Mouse (Mus musculus): ENCODE results near the gene Trmt10c. TPM values are rescaled to one million over a fixed set of nuclear protein-coding genes. Genes with fewer than 3 reads are reported as not detected.
"Not testable (repeated sequence)": the region's sequence is repeated elsewhere in the genome, so short reads cannot be mapped to it uniquely, and the experiment has no call there.

The Trmt10c gene
- polyA plus RNA-seq, 1 experiment from 2014 or later: 29.4 TPM

- not testable (repeated sequence) for H3K27me3 ChIP-seq (ENCODE audit: control insufficient read depth, insufficient read depth, low read length); H3K27ac ChIP-seq (ENCODE audit: low read depth, low read length); H3K9me3 ChIP-seq (ENCODE audit: control insufficient read depth, low read length); H3K36me3 ChIP-seq (ENCODE audit: control insufficient read depth, insufficient read depth, low read length); H3K4me3 ChIP-seq (ENCODE audit: low read depth, low read length); DNase-seq (ENCODE audit: low spot score); H3K4me1 ChIP-seq (replicated peaks; ENCODE audit: control insufficient read depth, insufficient read depth, low read length); H3K9ac ChIP-seq (ENCODE audit: low read depth, low read length); H3K4me2 ChIP-seq (replicated peaks; ENCODE audit: low read depth, low read length); ATAC-seq (ENCODE audit: low FRiP score)
- 91% methylated on average over 6 of the region's 6 CpGs for WGBS
Measured at GRCm38 (mm10) chr16:56073150-56073549, 35.5 kb upstream of the Trmt10c start.

GRCm38 (mm10) chr16:56072533-56072932 lies 34.9 kb upstream of the Trmt10c start:
- Histone ChIP-seq H3K9ac (ENCODE audit: low read depth, low read length) (no peak overlapping the region), H3K4me3 (ENCODE audit: low read depth, low read length) (no peak overlapping the region), H3K36me3 (ENCODE audit: control insufficient read depth, insufficient read depth, low read length) (no peaks in the 10 kb centered on the region), H3K27ac (ENCODE audit: low read depth, low read length) (no peak overlapping the region), H3K4me1 (replicated peaks; ENCODE audit: control insufficient read depth, insufficient read depth, low read length) (no peaks in the 10 kb centered on the region), H3K9me3 (ENCODE audit: control insufficient read depth, low read length) (no peaks in the 10 kb centered on the region), H3K4me2 (replicated peaks; ENCODE audit: low read depth, low read length) (no peak overlapping the region), H3K27me3 (ENCODE audit: control insufficient read depth, insufficient read depth, low read length) (no peaks in the 10 kb centered on the region)
- DNase-seq (ENCODE audit: low spot score) (no peak), ATAC-seq (ENCODE audit: low FRiP score) (no peak)
- 81% methylated on average over 6 of the region's 6 CpGs for WGBS

- Histone ChIP-seq H3K9me3 (ENCODE audit: control insufficient read depth, low read length) (no peaks in the 10 kb centered on the region), H3K27me3 (ENCODE audit: control insufficient read depth, insufficient read depth, low read length) (no peaks in the 10 kb centered on the region), H3K9ac (ENCODE audit: low read depth, low read length) (no peak overlapping the region), H3K4me1 (replicated peaks; ENCODE audit: control insufficient read depth, insufficient read depth, low read length) (no peaks in the 10 kb centered on the region), H3K4me2 (replicated peaks; ENCODE audit: low read depth, low read length) (no peak overlapping the region), H3K36me3 (ENCODE audit: control insufficient read depth, insufficient read depth, low read length) (no peaks in the 10 kb centered on the region), H3K4me3 (ENCODE audit: low read depth, low read length) (no peak overlapping the region), H3K27ac (ENCODE audit: low read depth, low read length) (no peak overlapping the region)
- DNase-seq (ENCODE audit: low spot score) (no peak), ATAC-seq (ENCODE audit: low FRiP score) (no peak)
- WGBS: 43% methylated on average over 5 of the region's 5 CpGs
Measured at GRCm38 (mm10) chr16:56071317-56072232, 34.0 kb upstream of the Trmt10c start.

- Histone ChIP-seq H3K4me2 (replicated peaks; ENCODE audit: low read depth, low read length) (no peak overlapping the region), H3K27me3 (ENCODE audit: control insufficient read depth, insufficient read depth, low read length) (no peaks in the 10 kb centered on the region), H3K9ac (ENCODE audit: low read depth, low read length) (no peak overlapping the region), H3K27ac (ENCODE audit: low read depth, low read length) (no peak overlapping the region), H3K9me3 (ENCODE audit: control insufficient read depth, low read length) (no peaks in the 10 kb centered on the region), H3K36me3 (ENCODE audit: control insufficient read depth, insufficient read depth, low read length) (no peaks in the 10 kb centered on the region), H3K4me1 (replicated peaks; ENCODE audit: control insufficient read depth, insufficient read depth, low read length) (no peaks in the 10 kb centered on the region), H3K4me3 (ENCODE audit: low read depth, low read length) (no peak overlapping the region)
- DNase-seq (ENCODE audit: low spot score): no peak
- 90% methylated on average over 6 of the region's 6 CpGs for WGBS
- no peak for ATAC-seq (ENCODE audit: low FRiP score)
Measured at GRCm38 (mm10) chr16:56068523-56069070, 31.0 kb upstream of the Trmt10c start.

GRCm38 (mm10) chr16:56066113-56066512 lies 28.5 kb upstream of the Trmt10c start:
- Histone ChIP-seq H3K36me3 (ENCODE audit: control insufficient read depth, insufficient read depth, low read length) (no peaks in the 10 kb centered on the region), H3K9ac (ENCODE audit: low read depth, low read length) (no peak overlapping the region), H3K4me2 (replicated peaks; ENCODE audit: low read depth, low read length) (no peak overlapping the region), H3K4me3 (ENCODE audit: low read depth, low read length) (no peak overlapping the region), H3K27me3 (ENCODE audit: control insufficient read depth, insufficient read depth, low read length) (no peaks in the 10 kb centered on the region), H3K27ac (ENCODE audit: low read depth, low read length) (no peak overlapping the region), H3K4me1 (replicated peaks; ENCODE audit: control insufficient read depth, insufficient read depth, low read length) (no peaks in the 10 kb centered on the region), H3K9me3 (ENCODE audit: control insufficient read depth, low read length) (no peaks in the 10 kb centered on the region)
- DNase-seq (ENCODE audit: low spot score) (no peak), ATAC-seq (ENCODE audit: low FRiP score) (no peak)
- 58% methylated on average over 8 of the region's 8 CpGs for WGBS

- peak overlapping the region; percentile 54; the same call in 1 of the 2 replicates for H3K9ac ChIP-seq (ENCODE audit: low read depth, low read length)
Measured at GRCm38 (mm10) chr16:56064334-56064990, 26.8 kb upstream of the Trmt10c start.

GRCm38 (mm10) chr16:56062981-56063380 lies 25.4 kb upstream of the Trmt10c start:
- no peak for ATAC-seq (ENCODE audit: low FRiP score)
- no peak overlapping the region for H3K27ac ChIP-seq (ENCODE audit: low read depth, low read length)
- H3K4me2 ChIP-seq (replicated peaks; ENCODE audit: low read depth, low read length): no peak overlapping the region
- H3K9me3 ChIP-seq (ENCODE audit: control insufficient read depth, low read length): no peaks in the 10 kb centered on the region
- no peaks in the 10 kb centered on the region for H3K27me3 ChIP-seq (ENCODE audit: control insufficient read depth, insufficient read depth, low read length)
- WGBS: 52% methylated on average over 11 of the region's 11 CpGs
- H3K36me3 ChIP-seq (ENCODE audit: control insufficient read depth, insufficient read depth, low read length): no peaks in the 10 kb centered on the region
- H3K9ac ChIP-seq (ENCODE audit: low read depth, low read length): no peak overlapping the region
- H3K4me3 ChIP-seq (ENCODE audit: low read depth, low read length): no peak overlapping the region
- no peaks in the 10 kb centered on the region for H3K4me1 ChIP-seq (replicated peaks; ENCODE audit: control insufficient read depth, insufficient read depth, low read length)
- DNase-seq (ENCODE audit: low spot score): no peak

More at GRCm38 (mm10) chr16:56064334-56064990, 26.8 kb upstream of the Trmt10c start:
- DNase-seq (ENCODE audit: low spot score): peak; percentile 81
- H3K4me2 ChIP-seq (replicated peaks; ENCODE audit: low read depth, low read length): peak overlapping the region; percentile 39
- H3K27me3 ChIP-seq (ENCODE audit: control insufficient read depth, insufficient read depth, low read length): no peaks in the 10 kb centered on the region
- no peak overlapping the region for H3K27ac ChIP-seq (ENCODE audit: low read depth, low read length)
- no peaks in the 10 kb centered on the region for H3K4me1 ChIP-seq (replicated peaks; ENCODE audit: control insufficient read depth, insufficient read depth, low read length)
- no peaks in the 10 kb centered on the region for H3K36me3 ChIP-seq (ENCODE audit: control insufficient read depth, insufficient read depth, low read length)
- peak; percentile 95 for ATAC-seq (ENCODE audit: low FRiP score)
- peak overlapping the region; percentile 32 for H3K4me3 ChIP-seq (ENCODE audit: low read depth, low read length)
- 10% methylated on average over 20 of the region's 20 CpGs for WGBS
- H3K9me3 ChIP-seq (ENCODE audit: control insufficient read depth, low read length): no peaks in the 10 kb centered on the region

GRCm38 (mm10) chr16:56061995-56062594 lies 24.5 kb upstream of the Trmt10c start:
- Histone ChIP-seq H3K9me3 (ENCODE audit: control insufficient read depth, low read length) (no peaks in the 10 kb centered on the region), H3K4me3 (ENCODE audit: low read depth, low read length) (no peak overlapping the region), H3K36me3 (ENCODE audit: control insufficient read depth, insufficient read depth, low read length) (no peaks in the 10 kb centered on the region), H3K27ac (ENCODE audit: low read depth, low read length) (no peak overlapping the region), H3K9ac (ENCODE audit: low read depth, low read length) (no peak overlapping the region), H3K4me1 (replicated peaks; ENCODE audit: control insufficient read depth, insufficient read depth, low read length) (no peaks in the 10 kb centered on the region), H3K27me3 (ENCODE audit: control insufficient read depth, insufficient read depth, low read length) (no peaks in the 10 kb centered on the region), H3K4me2 (replicated peaks; ENCODE audit: low read depth, low read length) (no peak overlapping the region)
- DNase-seq (ENCODE audit: low spot score) (no peak), ATAC-seq (ENCODE audit: low FRiP score) (no peak)
- 78% methylated on average over 7 of the region's 7 CpGs for WGBS
